Mouse (Mus musculus) heart, embryonic 11.5 days (tissue): ENCODE measurements around the gene Rpia. TPM values are rescaled to one million over a fixed set of nuclear protein-coding genes. Genes with fewer than 3 reads are reported as not detected.
A peak's percentile ranks its signal among the peaks of the same experiment; 100 is the strongest.

Experiments
- ATAC-seq: fragments of 200-750 bp; cut with Nextera tagmentation; replicated peaks from 2 replicates; pipeline ENCODE4 v1.8.0; 2017; ENCODE audit warnings: moderate library complexity; ENCODE audit not compliant: insufficient number of reproducible peaks, low FRiP score, low TSS enrichment
- H3K27ac ChIP-seq: fragments of 300-500 bp; sonication (generic); 2 replicates; pipeline ENCODE4 v1.5.1; 2014; ENCODE audit warnings: mild to moderate bottlenecking, low read depth, low read length
- H3K27me3 ChIP-seq: fragments of 300-500 bp; sonication (generic); 2 replicates; pipeline ENCODE4 v1.6.1; 2014; ENCODE audit warnings: mild to moderate bottlenecking, low read length, mixed read lengths; ENCODE audit not compliant: control insufficient read depth, insufficient read depth
- H3K36me3 ChIP-seq: fragments of 300-500 bp; sonication (generic); 2 replicates; pipeline ENCODE4 v1.6.1; 2014; ENCODE audit warnings: mild to moderate bottlenecking, low read length, moderate library complexity, mixed read lengths; ENCODE audit not compliant: control insufficient read depth, insufficient read depth
- H3K4me1 ChIP-seq: fragments of 300-500 bp; sonication (generic); 2 replicates; pipeline ENCODE4 v1.6.1; 2014; ENCODE audit warnings: low read length; ENCODE audit not compliant: control insufficient read depth, insufficient read depth
- H3K4me2 ChIP-seq: fragments of 300-500 bp; sonication (generic); 2 replicates; pipeline ENCODE4 v1.6.1; 2014; ENCODE audit warnings: mild to moderate bottlenecking, moderate library complexity
- H3K4me3 ChIP-seq: fragments of 300-500 bp; sonication (generic); 2 replicates; pipeline ENCODE4 v1.5.1; 2014; ENCODE audit warnings: low read depth, low read length
- H3K9ac ChIP-seq: fragments of 300-500 bp; sonication (generic); 2 replicates; pipeline ENCODE4 v1.6.1; 2014; ENCODE audit warnings: mild to moderate bottlenecking, low read depth, low read length, moderate library complexity
- H3K9me3 ChIP-seq: fragments of 300-500 bp; sonication (generic); replicated peaks from 2 replicates; pipeline ENCODE4 v1.6.1; 2016; ENCODE audit warnings: low read length; ENCODE audit not compliant: control insufficient read depth
- WGBS: fragments of 180-500 bp; shearing (Covaris S2); extraction: QIAGEN DNeasy Blood & Tissue Kit; methylation state at CpG from one replicate; pipeline ENCODE4 v1.1.7; 2014; ENCODE audit not compliant: insufficient replicate concordance; 5-methylcytosine and 5-hydroxymethylcytosine counted together
- polyA plus RNA-seq: library from polyadenylated mRNA; unstranded; fragments of >200 nt; fragmentation: Nextera tagmentation; extraction: Ambion mirVana; gene quantifications from 2 replicates; pipeline ENCODE4 v1.2.1, GENCODE M21; 2014

The Rpia gene
- polyA plus RNA-seq, 1 experiment from 2014 or later, result 1.6 TPM

DNA sequence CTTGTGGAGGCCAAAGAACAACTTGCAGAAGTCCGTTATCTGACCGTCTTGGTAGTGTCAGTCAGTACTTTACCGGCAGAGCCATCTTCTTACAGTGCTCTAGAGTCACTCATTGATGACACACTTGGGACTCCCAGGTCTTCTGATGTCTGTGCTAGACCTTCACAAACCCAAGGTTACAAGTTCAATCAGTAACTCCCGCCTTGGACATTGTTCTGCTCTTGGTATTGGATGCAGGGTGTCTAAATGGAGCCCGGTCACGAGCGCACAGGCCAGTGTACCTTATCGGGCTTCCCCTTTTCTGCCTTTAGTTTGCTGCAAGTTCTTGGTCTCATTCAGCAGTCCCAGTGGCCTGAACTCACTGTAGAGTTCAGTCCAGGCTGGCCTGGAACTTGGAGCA is 612 bp upstream of the Rpia start:
- Histone ChIP-seq H3K27me3 (no peaks in the 10 kb centered on the region), H3K27ac (no peak overlapping the region), H3K9me3 (no peaks in the 10 kb centered on the region), H3K9ac (peak overlapping the region; percentile 69), H3K4me2 (peak overlapping the region; percentile 93), H3K4me3 (peak overlapping the region; percentile 68), H3K4me1 (peaks cover 12% of the 10 kb centered on the region), H3K36me3 (no peaks in the 10 kb centered on the region)
- 34% methylated on average over 8 of the region's 8 CpGs for WGBS
- ATAC-seq, result no peak

DNA sequence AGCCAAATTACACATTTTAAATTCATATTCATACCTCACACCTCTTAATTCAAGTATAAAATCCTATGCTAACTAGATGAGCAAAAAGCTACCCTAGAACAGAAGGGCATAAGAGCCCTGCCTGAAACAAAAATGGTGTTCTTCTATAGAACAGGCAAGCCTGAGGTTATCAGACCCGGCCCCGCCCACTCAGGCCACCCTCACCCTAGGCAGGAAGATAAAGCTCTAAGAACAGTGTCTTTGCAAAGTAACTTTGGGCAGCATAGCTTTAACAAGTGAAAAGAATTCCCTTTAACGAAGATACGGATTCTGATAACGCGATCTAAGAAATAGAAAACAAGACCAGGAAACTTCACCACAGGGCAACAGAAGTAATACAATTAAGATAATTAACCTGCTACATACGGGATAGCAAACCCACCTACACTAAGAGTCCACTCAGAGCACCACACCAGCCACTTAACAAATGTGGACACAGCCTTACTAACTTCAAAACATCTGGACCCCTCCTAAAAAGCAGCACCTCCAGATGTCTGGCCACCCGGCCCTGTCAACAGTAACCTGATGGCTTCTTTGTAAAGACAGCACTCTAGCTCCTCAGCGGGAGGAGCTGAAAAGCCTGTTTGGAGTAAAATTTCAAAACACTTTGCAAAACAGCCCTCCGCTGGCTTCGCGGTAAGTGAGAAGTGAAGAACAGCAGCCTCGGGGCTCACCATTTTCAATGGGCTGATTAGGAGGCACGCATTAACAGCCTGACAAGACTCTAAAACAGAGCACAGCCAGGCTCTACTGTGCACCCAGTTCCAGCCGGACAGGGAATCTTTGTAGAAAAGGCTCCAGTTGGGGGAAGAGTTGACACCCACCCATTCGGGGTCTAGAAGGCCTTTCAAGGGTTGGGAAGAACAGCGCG is 925 bp downstream of the Rpia start:
- WGBS, result 5% methylated on average over 18 of the region's 18 CpGs
- Histone ChIP-seq H3K27me3 (no peaks in the 10 kb centered on the region), H3K4me2 (peak overlapping the region; percentile 93), H3K27ac (peak overlapping the region; percentile 76), H3K9me3 (no peaks in the 10 kb centered on the region), H3K9ac (peak overlapping the region; percentile 73), H3K4me1 (peaks cover 15% of the 10 kb centered on the region), H3K4me3 (peak overlapping the region; percentile 68), H3K36me3 (no peaks in the 10 kb centered on the region)
- ATAC-seq, result peak; percentile 37

DNA sequence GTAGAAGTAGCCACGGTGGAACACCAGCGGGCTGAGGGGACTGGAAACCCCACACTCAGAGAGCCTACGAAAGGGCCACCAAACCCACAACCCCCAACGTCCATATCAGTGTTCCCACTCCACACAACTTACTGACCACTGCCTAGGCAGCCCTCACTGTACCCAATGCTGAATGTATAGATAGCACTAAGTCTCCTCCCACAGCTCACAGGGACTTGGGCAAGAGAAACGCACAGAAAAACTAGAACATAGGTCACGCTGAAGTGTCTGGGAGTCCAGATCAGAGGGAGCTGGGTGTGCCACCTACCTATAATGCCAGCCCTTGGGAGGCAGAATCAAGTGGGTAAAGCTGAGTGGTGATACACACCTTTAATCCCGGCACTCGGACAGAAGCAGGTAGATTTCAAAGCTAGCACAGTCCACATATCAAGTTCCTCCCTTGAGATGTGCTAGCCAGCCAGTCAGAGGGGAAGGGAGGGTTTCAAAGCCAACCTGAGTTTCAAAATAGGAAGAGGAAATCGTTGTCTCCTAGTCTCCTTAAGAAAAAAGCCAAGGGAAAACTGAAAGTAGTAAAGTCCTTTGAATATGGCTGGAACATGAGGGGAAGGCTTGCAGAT is 1.9 kb downstream of the Rpia start:
- Histone ChIP-seq H3K4me1 (peaks cover 15% of the 10 kb centered on the region), H3K27me3 (no peaks in the 10 kb centered on the region), H3K9ac (0 out of 2 replicates have a peak overlapping the region, but pooled peaks have one; percentile 4), H3K36me3 (no peaks in the 10 kb centered on the region), H3K4me2 (peak overlapping the region; percentile 93), H3K27ac (no peak overlapping the region), H3K4me3 (peak overlapping the region; percentile 68), H3K9me3 (no peaks in the 10 kb centered on the region)
- ATAC-seq, result 0 out of 2 replicates have a peak, but pooled peaks have one; percentile 33
- 67% methylated on average over 9 of the region's 9 CpGs for WGBS

DNA sequence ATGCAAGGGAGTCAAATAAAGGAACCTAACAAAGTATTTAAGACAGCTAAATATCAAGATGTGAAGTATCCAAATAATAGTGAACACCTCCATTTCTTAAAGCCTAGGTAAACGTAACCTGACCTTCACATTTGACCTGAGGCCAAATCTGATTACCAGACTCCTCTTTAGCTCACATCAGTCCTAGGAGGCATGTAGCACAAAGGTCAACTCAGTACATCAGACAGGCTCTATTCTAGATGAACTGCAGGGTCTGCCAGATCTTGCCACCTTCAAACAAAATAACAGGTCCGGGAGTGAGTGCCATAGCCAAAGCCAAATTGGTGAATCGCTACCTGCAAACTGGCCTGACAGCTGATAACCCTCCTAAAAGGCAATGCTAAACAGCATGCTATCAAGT is 2.9 kb downstream of the Rpia start:
- Histone ChIP-seq H3K9me3 (no peaks in the 10 kb centered on the region), H3K4me3 (no peak overlapping the region), H3K9ac (no peak overlapping the region), H3K4me1 (peaks cover 15% of the 10 kb centered on the region), H3K27ac (no peak overlapping the region), H3K27me3 (no peaks in the 10 kb centered on the region), H3K4me2 (peak overlapping the region; percentile 93; the same call in 1 of the 2 replicates), H3K36me3 (no peaks in the 10 kb centered on the region)
- 79% methylated on average over 3 of the region's 3 CpGs for WGBS
- no peak for ATAC-seq

DNA sequence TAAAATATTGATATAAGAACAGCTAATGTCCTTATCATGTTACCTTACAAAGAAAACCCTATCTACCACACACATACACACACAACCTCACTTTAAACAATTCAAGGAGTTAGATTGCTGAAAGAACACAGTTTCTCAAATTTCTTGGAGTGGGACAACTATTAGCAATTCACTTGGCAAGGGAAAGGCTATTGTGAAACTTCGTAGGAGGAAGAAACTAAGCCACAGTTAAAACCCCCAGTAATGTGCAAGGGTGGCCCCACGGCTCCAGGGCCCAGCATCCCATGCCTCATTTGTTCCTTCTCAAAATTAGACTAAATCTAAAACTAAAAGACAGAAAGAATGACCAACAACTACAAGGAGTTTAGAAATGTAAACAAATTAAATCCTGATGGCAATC is 4.5 kb downstream of the Rpia start:
- no peak overlapping the region for H3K27ac ChIP-seq
- peaks cover 15% of the 10 kb centered on the region for H3K4me1 ChIP-seq
- H3K4me3 ChIP-seq, result no peak overlapping the region
- H3K9me3 ChIP-seq, result no peaks in the 10 kb centered on the region
- 86% methylated on average over 2 of the region's 2 CpGs for WGBS
- ATAC-seq, result no peak
- no peak overlapping the region for H3K9ac ChIP-seq
- no peak overlapping the region for H3K4me2 ChIP-seq
- no peaks in the 10 kb centered on the region for H3K36me3 ChIP-seq
- H3K27me3 ChIP-seq, result no peaks in the 10 kb centered on the region

DNA sequence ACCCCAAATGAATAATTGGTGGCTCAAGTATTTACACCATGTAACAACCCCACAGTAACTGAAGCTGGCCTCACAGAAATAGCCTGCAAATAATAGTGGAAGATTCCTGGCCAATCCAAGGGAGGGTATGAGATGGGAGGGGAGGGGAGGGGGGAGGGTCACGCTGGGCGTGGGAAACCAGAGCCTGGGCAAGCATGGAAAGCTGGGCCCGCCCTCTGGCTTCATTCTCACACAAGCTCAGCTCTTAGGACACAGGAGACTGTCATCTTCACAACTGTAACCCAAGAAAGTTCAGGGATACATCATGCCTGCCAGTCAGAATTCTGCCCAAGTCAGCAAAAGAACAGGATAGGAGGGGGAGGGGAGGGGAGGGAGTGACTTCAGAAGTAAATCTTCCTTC is 6.2 kb downstream of the Rpia start:
- H3K27ac ChIP-seq, result no peak overlapping the region
- H3K4me3 ChIP-seq, result no peak overlapping the region
- H3K9me3 ChIP-seq, result no peaks in the 10 kb centered on the region
- H3K27me3 ChIP-seq, result no peaks in the 10 kb centered on the region
- H3K4me2 ChIP-seq, result no peak overlapping the region
- no peak for ATAC-seq
- peaks cover 11% of the 10 kb centered on the region for H3K4me1 ChIP-seq
- no peak overlapping the region for H3K9ac ChIP-seq
- H3K36me3 ChIP-seq, result no peaks in the 10 kb centered on the region
- WGBS, result 48% methylated on average over 3 of the region's 3 CpGs

DNA sequence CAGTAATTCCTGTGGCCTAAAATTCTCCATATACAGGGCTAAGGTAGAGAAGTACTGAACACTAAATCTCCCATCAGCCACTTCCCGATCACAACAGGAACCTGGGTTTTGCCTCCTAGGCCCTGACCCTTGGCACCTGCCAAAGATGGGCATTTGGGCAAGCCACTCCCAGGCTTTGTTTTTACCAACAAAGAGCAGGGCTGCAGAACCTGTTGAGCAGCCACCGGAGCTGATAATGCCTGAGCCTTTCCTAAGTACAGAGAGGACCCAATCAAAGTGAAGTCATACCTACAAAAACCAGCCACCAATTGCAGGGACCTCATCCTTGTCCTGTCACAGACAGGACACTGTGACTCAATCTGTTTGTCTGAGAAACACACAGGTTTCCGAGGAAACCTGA is 7.2 kb downstream of the Rpia start:
- Histone ChIP-seq H3K4me2 (no peak overlapping the region), H3K4me1 (peaks cover 3% of the 10 kb centered on the region; the same call in 1 of the 2 replicates), H3K9me3 (no peaks in the 10 kb centered on the region), H3K9ac (no peak overlapping the region), H3K36me3 (no peaks in the 10 kb centered on the region), H3K27ac (no peak overlapping the region), H3K4me3 (no peak overlapping the region), H3K27me3 (no peaks in the 10 kb centered on the region)
- ATAC-seq, result no peak
- 77% methylated on average over 3 of the region's 3 CpGs for WGBS

DNA sequence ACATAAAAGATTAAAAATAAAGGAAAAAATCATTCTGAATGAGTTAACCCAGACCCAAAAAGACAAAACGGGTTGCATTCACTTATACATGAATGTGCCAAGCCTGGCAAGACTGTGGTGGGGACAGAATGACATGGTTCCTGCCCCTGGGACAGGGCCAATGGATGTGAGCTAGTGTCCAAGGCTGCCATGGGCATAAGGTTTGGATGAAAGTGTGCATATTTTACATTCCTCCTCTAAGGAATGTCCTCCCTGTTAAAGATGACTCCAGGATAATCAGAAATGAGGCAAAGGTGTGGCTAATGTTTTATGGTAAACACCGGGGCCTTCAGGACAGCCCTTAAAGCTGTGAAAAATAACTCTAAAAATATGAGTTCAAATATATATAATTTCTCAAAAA is 10.7 kb downstream of the Rpia start:
- ATAC-seq, result no peak
- Histone ChIP-seq H3K4me3 (no peak overlapping the region), H3K4me1 (peaks cover 6% of the 10 kb centered on the region), H3K9ac (no peak overlapping the region), H3K9me3 (no peaks in the 10 kb centered on the region), H3K36me3 (no peaks in the 10 kb centered on the region), H3K27me3 (no peaks in the 10 kb centered on the region), H3K27ac (no peak overlapping the region), H3K4me2 (no peak overlapping the region)
- 83% methylated on average over 2 of the region's 2 CpGs for WGBS
